Mouse (Mus musculus) neural tube, embryonic 15.5 days (tissue): ENCODE measurements around the gene Cyb5r4. TPM values are rescaled to one million over a fixed set of nuclear protein-coding genes. Genes with fewer than 3 reads are reported as not detected.

Experiments
- ATAC-seq: fragments of 200-750 bp; cut with Nextera tagmentation; 2 replicates; pipeline ENCODE4 v1.8.0; 2017; ENCODE audit warnings: mild to moderate bottlenecking, moderate TSS enrichment, moderate library complexity; ENCODE audit not compliant: low FRiP score
- H3K27ac ChIP-seq: fragments of 300-500 bp; sonication (generic); replicated peaks from 2 replicates; pipeline ENCODE4 v1.5.1; 2015; ENCODE audit warnings: mild to moderate bottlenecking, inconsistent platforms
- H3K27me3 ChIP-seq: fragments of 300-500 bp; sonication (generic); replicated peaks from 2 replicates; pipeline ENCODE4 v1.6.1; 2015; ENCODE audit warnings: inconsistent platforms
- H3K36me3 ChIP-seq: fragments of 300-500 bp; sonication (generic); 2 replicates; pipeline ENCODE4 v1.6.1; 2015; ENCODE audit warnings: inconsistent platforms
- H3K4me1 ChIP-seq: fragments of 300-500 bp; sonication (generic); 2 replicates; pipeline ENCODE4 v1.6.1; 2015; ENCODE audit warnings: inconsistent platforms
- H3K4me2 ChIP-seq: fragments of 300-500 bp; sonication (generic); 2 replicates; pipeline ENCODE4 v1.6.1; 2015; ENCODE audit warnings: inconsistent platforms, mild to moderate bottlenecking, moderate library complexity
- H3K4me3 ChIP-seq: fragments of 300-500 bp; sonication (generic); replicated peaks from 2 replicates; pipeline ENCODE4 v1.5.1; 2015; ENCODE audit warnings: mild to moderate bottlenecking, inconsistent platforms
- H3K9ac ChIP-seq: fragments of 300-500 bp; sonication (generic); replicated peaks from 2 replicates; pipeline ENCODE4 v1.6.1; 2015; ENCODE audit warnings: mild to moderate bottlenecking, inconsistent platforms
- H3K9me3 ChIP-seq: fragments of 300-500 bp; sonication (generic); replicated peaks from 2 replicates; pipeline ENCODE4 v1.6.1; 2016; ENCODE audit warnings: inconsistent platforms
- WGBS: fragments of 180-500 bp; shearing (Covaris S2); methylation state at CpG from one replicate; pipeline ENCODE4 v1.1.7; 2015; ENCODE audit warnings: mixed read lengths; 5-methylcytosine and 5-hydroxymethylcytosine counted together
- polyA plus RNA-seq: library from polyadenylated mRNA; unstranded; fragments of >200 nt; fragmentation: Nextera tagmentation; extraction: Ambion mirVana; gene quantifications from 2 replicates; pipeline ENCODE4 v1.2.1, GENCODE M21; 2015

Cyb5r4 gene
- polyA plus RNA-seq, 1 experiment from 2014 or later = 59.6 TPM

- Histone ChIP-seq H3K4me3 (no peak overlapping the region), H3K36me3 (no peaks in the 10 kb centered on the region), H3K27ac (no peak overlapping the region), H3K4me2 (no peak overlapping the region), H3K9ac (no peak overlapping the region), H3K27me3 (no peaks in the 10 kb centered on the region), H3K4me1 (no peaks in the 10 kb centered on the region), H3K9me3 (no peaks in the 10 kb centered on the region)
- WGBS = 89% methylated on average over 8 of the region's 8 CpGs
- no peak for ATAC-seq
These were observed 30.1 kb upstream of the Cyb5r4 start for GRCm38 (mm10) chr9:86991758-86992157.

GRCm38 (mm10) chr9:86997046-86997691, 24.6 kb upstream of the Cyb5r4 start:
- Histone ChIP-seq H3K4me1 (no peaks in the 10 kb centered on the region), H3K27ac (no peak overlapping the region), H3K4me2 (no peak overlapping the region), H3K36me3 (no peaks in the 10 kb centered on the region), H3K27me3 (no peaks in the 10 kb centered on the region), H3K9ac (no peak overlapping the region), H3K9me3 (no peaks in the 10 kb centered on the region), H3K4me3 (no peak overlapping the region)
- ATAC-seq = no peak
- WGBS = 66% methylated on average over 3 of the region's 3 CpGs

DNA sequence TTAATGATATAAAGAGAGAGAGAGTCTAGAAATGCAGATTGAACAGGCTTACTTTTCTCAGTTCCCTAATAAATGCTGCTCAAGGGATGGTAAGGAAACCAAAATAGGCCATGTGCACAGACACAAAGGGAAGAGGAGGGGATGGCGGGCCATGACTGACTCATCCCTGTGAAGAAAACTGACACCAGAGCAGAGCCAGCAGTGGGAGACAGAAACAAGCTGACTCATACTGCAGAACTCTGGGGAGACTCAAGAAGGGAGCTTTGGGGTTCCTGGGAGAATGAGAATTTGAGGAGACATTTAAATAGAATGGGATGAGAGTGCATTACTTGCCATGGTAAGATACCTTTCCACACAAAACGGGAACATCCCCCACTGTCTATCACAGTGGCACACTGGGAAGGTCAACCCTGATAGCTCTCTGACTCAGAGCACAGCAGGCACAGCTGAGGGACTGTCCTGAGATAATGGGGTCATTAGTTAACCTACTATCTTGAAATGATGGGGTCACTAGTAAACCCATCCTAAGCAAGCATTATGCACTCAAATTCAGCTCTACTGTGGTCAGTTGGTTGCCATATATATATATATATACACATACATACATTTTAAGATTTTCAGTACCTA, 21.7 kb upstream of the Cyb5r4 start:
- no peaks in the 10 kb centered on the region for H3K27me3 ChIP-seq
- no peaks in the 10 kb centered on the region for H3K9me3 ChIP-seq
- no peak for ATAC-seq
- no peak overlapping the region for H3K27ac ChIP-seq
- H3K4me3 ChIP-seq = no peak overlapping the region
- no peaks in the 10 kb centered on the region for H3K4me1 ChIP-seq
- 84% methylated on average over 2 of the region's 2 CpGs for WGBS
- no peak overlapping the region for H3K4me2 ChIP-seq
- no peaks in the 10 kb centered on the region for H3K36me3 ChIP-seq
- H3K9ac ChIP-seq = no peak overlapping the region

DNA sequence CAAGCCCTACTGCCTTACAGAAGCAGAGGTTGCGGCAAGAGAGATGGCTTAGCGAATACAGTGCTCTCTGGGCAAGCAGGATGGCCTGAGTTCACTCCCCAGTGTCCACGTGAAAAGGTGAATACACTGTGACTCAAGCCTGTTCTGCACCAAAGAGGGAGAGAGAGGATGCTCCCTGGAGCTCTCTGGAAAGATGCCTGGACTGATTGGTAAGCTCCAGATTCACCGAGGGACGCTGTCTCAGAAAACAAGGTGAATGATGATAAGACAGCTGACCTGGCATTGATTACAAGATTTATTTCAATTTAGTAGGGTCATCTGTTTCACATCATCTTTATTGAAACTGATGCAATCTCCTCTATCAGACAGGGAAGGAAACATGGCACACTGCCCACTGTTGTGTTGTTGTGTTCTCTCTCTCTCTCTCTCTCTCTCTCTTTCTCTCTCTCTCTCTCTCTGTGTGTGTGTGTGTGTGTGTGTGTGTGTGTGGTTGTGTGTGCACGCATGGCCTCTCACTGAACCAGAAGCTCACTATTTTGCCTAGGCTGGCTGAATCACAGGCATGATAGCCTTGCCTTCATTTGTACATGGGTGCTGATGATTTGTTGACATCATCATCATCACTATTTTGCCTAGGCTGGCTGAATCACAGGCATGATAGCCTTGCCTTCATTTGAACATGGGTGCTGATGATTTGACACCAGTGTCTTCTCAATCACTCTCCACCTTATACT, 16.9 kb upstream of the Cyb5r4 start:
- H3K27ac ChIP-seq = no peak overlapping the region
- no peaks in the 10 kb centered on the region for H3K36me3 ChIP-seq
- H3K4me3 ChIP-seq = no peak overlapping the region
- no peak overlapping the region for H3K4me2 ChIP-seq
- no peak for ATAC-seq
- H3K9me3 ChIP-seq = no peaks in the 10 kb centered on the region
- H3K9ac ChIP-seq = no peak overlapping the region
- WGBS = 72% methylated on average over 6 of the region's 6 CpGs
- H3K4me1 ChIP-seq = no peaks in the 10 kb centered on the region
- H3K27me3 ChIP-seq = no peaks in the 10 kb centered on the region

DNA sequence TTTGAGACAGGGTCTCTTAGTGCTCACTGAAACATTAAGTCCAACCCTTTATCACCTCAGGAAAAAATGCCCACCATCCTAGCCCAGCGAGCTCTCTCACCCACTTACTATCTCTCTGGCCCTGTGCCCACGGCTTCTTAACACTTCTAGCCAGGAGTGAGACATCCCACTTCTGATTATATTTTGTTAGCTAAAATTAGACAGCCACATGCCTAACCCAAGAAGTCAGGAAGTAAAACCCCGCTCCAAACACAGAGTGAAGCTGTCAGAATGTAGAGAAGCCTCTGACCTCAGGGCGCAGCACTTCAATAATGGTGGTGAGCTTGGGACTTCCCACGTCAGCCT, 16.4 kb upstream of the Cyb5r4 start:
- WGBS = 73% methylated on average over 5 of the region's 5 CpGs
- H3K4me1 ChIP-seq = no peaks in the 10 kb centered on the region
- no peak overlapping the region for H3K27ac ChIP-seq
- no peak for ATAC-seq
- H3K36me3 ChIP-seq = no peaks in the 10 kb centered on the region
- H3K4me2 ChIP-seq = no peak overlapping the region
- no peaks in the 10 kb centered on the region for H3K9me3 ChIP-seq
- no peak overlapping the region for H3K9ac ChIP-seq
- no peak overlapping the region for H3K4me3 ChIP-seq
- no peaks in the 10 kb centered on the region for H3K27me3 ChIP-seq

GRCm38 (mm10) chr9:87008507-87008906, 13.3 kb upstream of the Cyb5r4 start:
- Histone ChIP-seq H3K9ac (no peak overlapping the region), H3K4me1 (no peaks in the 10 kb centered on the region), H3K4me3 (no peak overlapping the region), H3K36me3 (no peaks in the 10 kb centered on the region), H3K27me3 (no peaks in the 10 kb centered on the region), H3K9me3 (no peaks in the 10 kb centered on the region), H3K4me2 (no peak overlapping the region), H3K27ac (no peak overlapping the region)
- no peak for ATAC-seq
- WGBS = 76% methylated on average over 6 of the region's 6 CpGs

DNA sequence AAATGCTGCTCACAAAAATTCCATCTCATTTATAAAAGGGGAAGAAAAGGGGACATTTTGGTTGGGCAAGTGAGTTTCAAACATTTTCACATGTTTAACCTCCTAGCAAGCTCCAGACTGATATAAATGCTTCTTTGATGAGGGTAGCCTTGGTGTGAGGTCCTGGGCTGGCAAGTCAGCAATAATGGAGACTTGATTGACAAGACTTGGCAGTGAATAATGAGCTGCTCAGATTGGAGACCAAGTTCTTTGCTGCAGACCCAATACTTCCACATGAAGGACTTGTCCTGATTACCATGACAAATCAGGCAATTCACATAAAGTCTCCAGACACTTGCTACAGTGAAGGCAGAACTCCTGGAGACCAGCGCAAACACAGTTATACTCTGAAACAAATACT, 12.9 kb upstream of the Cyb5r4 start:
- H3K36me3 ChIP-seq = no peaks in the 10 kb centered on the region
- H3K27me3 ChIP-seq = no peaks in the 10 kb centered on the region
- ATAC-seq = no peak
- H3K4me3 ChIP-seq = no peak overlapping the region
- no peak overlapping the region for H3K27ac ChIP-seq
- H3K9me3 ChIP-seq = no peaks in the 10 kb centered on the region
- H3K4me2 ChIP-seq = no peak overlapping the region
- H3K9ac ChIP-seq = no peak overlapping the region
- WGBS = 93% methylated on average over 1 of the region's 1 CpGs
- no peaks in the 10 kb centered on the region for H3K4me1 ChIP-seq

DNA sequence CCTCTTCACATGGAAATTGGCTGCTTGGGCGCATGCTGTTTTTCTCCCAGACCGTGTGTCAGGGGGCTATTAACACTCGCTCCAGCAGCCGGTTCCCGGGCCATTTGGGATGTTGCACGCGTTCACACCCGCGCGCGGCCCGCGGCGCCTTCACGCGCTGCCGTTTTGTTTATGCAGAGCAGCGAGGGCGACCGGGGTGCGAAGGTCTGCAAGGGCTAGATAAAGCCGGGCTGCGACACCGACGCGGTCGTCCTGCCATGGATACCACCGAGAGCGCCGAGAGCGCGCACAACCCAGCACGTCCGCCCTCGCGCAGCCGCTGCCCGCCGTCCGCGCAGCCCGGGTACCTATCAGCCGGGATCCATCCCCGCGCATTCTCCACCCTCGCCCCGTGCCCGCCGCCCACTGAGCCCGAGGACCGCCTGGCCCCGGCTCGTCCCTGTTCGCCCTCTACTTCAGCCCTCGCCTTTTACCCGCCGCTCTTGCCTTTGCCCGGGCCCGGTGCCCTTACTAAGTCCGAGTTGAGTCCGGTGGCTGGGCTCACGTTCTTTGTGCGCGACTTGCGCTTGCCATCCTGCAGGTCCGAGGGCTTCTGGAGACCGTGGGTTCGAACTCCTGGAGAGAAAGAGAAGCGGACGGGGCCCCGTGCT, 6.4 kb upstream of the Cyb5r4 start, which contains the start of gene Ripply2:
Ripply2 (plus strand) TSS at position 250 of the 650 bp plus-strand sequence.
- peak within 1 kb of the TSS; percentile 57 for H3K9ac ChIP-seq
- no peaks in the 10 kb centered on the region for H3K36me3 ChIP-seq
- H3K4me1 ChIP-seq = peaks cover 14% of the 10 kb centered on the region; the same call in 1 of the 2 replicates
- H3K4me3 ChIP-seq = peak within 1 kb of the TSS; percentile 50
- H3K27ac ChIP-seq = peak within 1 kb of the TSS; percentile 39
- peaks cover 3% of the 10 kb centered on the region; the same call in 1 of the 2 replicates for H3K27me3 ChIP-seq
- under 1% methylated on average over 71 of the region's 71 CpGs for WGBS
- peak; percentile 86 for ATAC-seq
- peak within 1 kb of the TSS; percentile 70 for H3K4me2 ChIP-seq
- no peaks in the 10 kb centered on the region for H3K9me3 ChIP-seq

DNA sequence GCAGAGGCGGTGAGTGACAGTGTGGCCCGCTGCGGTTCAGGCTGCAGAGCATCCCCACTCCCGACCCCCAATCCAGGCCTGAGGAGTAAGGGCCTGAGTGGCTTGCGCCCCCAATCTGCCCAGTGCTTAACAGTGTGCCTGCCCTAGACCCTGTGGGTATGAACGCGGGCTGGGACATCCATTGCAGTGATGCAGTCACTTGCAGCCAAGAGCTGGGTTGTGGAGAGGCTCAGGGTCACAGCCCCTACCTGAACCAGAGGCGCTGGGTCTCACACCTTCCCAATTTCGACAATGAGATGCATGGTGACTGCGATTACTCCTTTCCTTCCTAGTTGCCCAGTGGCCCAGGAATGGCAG, 5.9 kb upstream of the Cyb5r4 start:
- WGBS = 5% methylated on average over 10 of the region's 10 CpGs
- Histone ChIP-seq H3K9ac (peak overlapping the region; percentile 57), H3K36me3 (no peaks in the 10 kb centered on the region), H3K27ac (peak overlapping the region; percentile 39; the same call in 1 of the 2 replicates), H3K4me3 (peak overlapping the region; percentile 50), H3K27me3 (peaks cover 3% of the 10 kb centered on the region; the same call in 1 of the 2 replicates), H3K4me2 (peak overlapping the region; percentile 70), H3K9me3 (no peaks in the 10 kb centered on the region), H3K4me1 (peaks cover 14% of the 10 kb centered on the region; the same call in 1 of the 2 replicates)
- ATAC-seq = peak; percentile 78

GRCm38 (mm10) chr9:87025764-87026163, 4.0 kb downstream of the Cyb5r4 start:
- H3K27ac ChIP-seq = no peak overlapping the region
- ATAC-seq = no peak
- H3K4me2 ChIP-seq = no peak overlapping the region
- peaks cover 25% of the 10 kb centered on the region for H3K4me1 ChIP-seq
- no peaks in the 10 kb centered on the region for H3K27me3 ChIP-seq
- no peaks in the 10 kb centered on the region for H3K9me3 ChIP-seq
- no peak overlapping the region for H3K9ac ChIP-seq
- peaks cover 4% of the 10 kb centered on the region; the same call in 1 of the 2 replicates for H3K36me3 ChIP-seq
- WGBS = 82% methylated on average over 6 of the region's 6 CpGs
- H3K4me3 ChIP-seq = no peak overlapping the region

- WGBS = 45% methylated on average over 8 of the region's 8 CpGs
- Histone ChIP-seq H3K36me3 (peaks cover 4% of the 10 kb centered on the region; the same call in 1 of the 2 replicates), H3K27ac (no peak overlapping the region), H3K9me3 (no peaks in the 10 kb centered on the region), H3K4me3 (no peak overlapping the region), H3K4me2 (no peak overlapping the region), H3K4me1 (peaks cover 19% of the 10 kb centered on the region), H3K27me3 (no peaks in the 10 kb centered on the region), H3K9ac (no peak overlapping the region)
- ATAC-seq = peak; percentile 85
These were observed 5.7 kb downstream of the Cyb5r4 start for GRCm38 (mm10) chr9:87027423-87028084.
